Mouse (Mus musculus) thymus, adult 2 months (tissue): ENCODE measurements at regions not wholly inside any gene's neighbourhood (a gene's known extent, or its start where the extent isn't known, plus 50 kb on each side); places are given as distances from the start of the nearest gene placed in this dataset.

Source experiments
- CTCF ChIP-seq: fragments of 200-500 bp; IDR thresholded peaks from 2 replicates; pipeline ENCODE4 v1.5.1; 2012; ENCODE audit warnings: mild to moderate bottlenecking, control low read depth, low read length, moderate library complexity, borderline replicate concordance; ENCODE audit not compliant: control insufficient read depth, poor library complexity, insufficient read depth; ENCODE audit errors: extremely low read depth
- POLR2A ChIP-seq: fragments of 200-500 bp; IDR thresholded peaks from 2 replicates; pipeline ENCODE4 v1.6.1; 2012; ENCODE audit warnings: mild to moderate bottlenecking, low read length, control low read depth, moderate library complexity; ENCODE audit not compliant: control insufficient read depth, poor library complexity, insufficient read depth; ENCODE audit errors: extremely low read depth

DNA sequence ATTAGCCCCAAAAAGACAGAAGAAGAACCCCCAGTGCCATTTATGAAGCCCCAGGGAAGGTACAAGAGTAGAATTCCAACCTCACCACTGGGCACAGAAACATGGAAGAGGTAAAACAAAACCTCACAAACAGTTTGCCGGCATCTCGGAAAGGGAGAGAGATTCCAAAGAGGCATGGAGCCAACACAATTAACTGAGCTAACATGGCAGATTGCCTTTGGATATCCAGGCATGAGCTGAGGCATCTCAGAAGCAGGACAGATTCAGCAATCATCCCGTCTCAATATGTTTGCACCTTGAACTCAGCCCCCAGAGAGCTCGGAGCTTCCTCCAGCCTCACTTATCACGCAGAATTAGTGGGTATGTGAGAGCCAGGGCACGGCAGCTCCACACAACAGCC lies 78.3 kb downstream of the Olig3 start:
- TF ChIP-seq CTCF (no peak), POLR2A (no peak)
